Mouse (Mus musculus) heart, adult 2 months (tissue): ENCODE measurements around the gene Mprip. TPM values are rescaled to one million over a fixed set of nuclear protein-coding genes. Genes with fewer than 3 reads are reported as not detected.

ENCODE experiments used
- DNase-seq, 2 experiments: peaks; one replicate each; pipeline ENCODE4 v3.0.0; 2021
- H3K27ac ChIP-seq: fragments of 200-600 bp; 2 replicates; pipeline ENCODE4 v1.8.1; 2022
- H3K27me3 ChIP-seq: fragments of 200-500 bp; 2 replicates; pipeline ENCODE4 v1.6.1; 2012; ENCODE audit warnings: mild to moderate bottlenecking, low read length, inconsistent platforms, mixed read lengths; ENCODE audit not compliant: control insufficient read depth, insufficient read depth
- H3K36me3 ChIP-seq: fragments of 200-500 bp; 2 replicates; pipeline ENCODE4 v1.6.1; 2012; ENCODE audit warnings: low read length, inconsistent platforms; ENCODE audit not compliant: control insufficient read depth, insufficient read depth
- H3K4me1 ChIP-seq: fragments of 200-500 bp; 2 replicates; pipeline ENCODE4 v1.6.1; 2011; ENCODE audit warnings: low read length; ENCODE audit not compliant: control insufficient read depth, insufficient read depth
- H3K4me3 ChIP-seq: fragments of 200-600 bp; 2 replicates; pipeline ENCODE4 v1.8.1; 2022
- H3K79me2 ChIP-seq: fragments of 200-500 bp; replicated peaks from 2 replicates; pipeline ENCODE4 v1.6.1; 2012; ENCODE audit warnings: mild to moderate bottlenecking, inconsistent platforms, low read length, moderate library complexity, mixed read lengths; ENCODE audit not compliant: control insufficient read depth, insufficient read depth
- H3K9ac ChIP-seq: fragments of 200-500 bp; 2 replicates; pipeline ENCODE4 v1.6.1; 2012; ENCODE audit warnings: low read depth, mild to moderate bottlenecking, control low read depth, inconsistent platforms, low read length, mixed read lengths
- CTCF ChIP-seq: fragments of 200-600 bp; IDR thresholded peaks from 2 replicates; pipeline ENCODE4 v1.8.1; 2022; ENCODE audit warnings: antibody characterized with exemption, mild to moderate bottlenecking, moderate library complexity
- EP300 ChIP-seq: fragments of 200-500 bp; IDR thresholded peaks from 2 replicates; pipeline ENCODE4 v1.6.1; 2011; ENCODE audit warnings: low read depth, low read length, control low read depth; ENCODE audit not compliant: insufficient read depth
- POLR2A ChIP-seq: fragments of 200-500 bp; IDR thresholded peaks from 2 replicates; pipeline ENCODE4 v1.6.1; 2011; ENCODE audit warnings: mild to moderate bottlenecking, low read depth, low read length, control low read depth; ENCODE audit not compliant: insufficient read depth
- WGBS: fragments of 180-500 bp; shearing (Covaris S2); methylation state at CpG from one replicate; pipeline ENCODE4 v1.1.7; 2018; 5-methylcytosine and 5-hydroxymethylcytosine counted together
- intact Hi-C: fragments of 180-260 bp; cut with DNase I; formaldehyde crosslinking; loops from one replicate; pipeline ENCODE4 v1.15.1; 2025
- polyA plus RNA-seq: library from polyadenylated mRNA; depleted of rRNA; stranded (reverse); fragments of >200 nt; gene quantifications from 2 replicates; pipeline ENCODE4 v1.2.3, GENCODE M21; 2012
- total RNA-seq, 2 experiments: library from RNA; stranded (reverse); gene quantifications; 2 replicates each; pipeline ENCODE4 v1.2.3; 2021

Gene Mprip
- total and polyA plus RNA-seq, 3 experiments = 77.1 to 142 (median 132) TPM

GRCm38 (mm10) chr11:59745851-59746250 lies 84.7 kb downstream of the Mprip start:
- no peak for DNase-seq
- H3K9ac ChIP-seq = no peak overlapping the region
- no peaks in the 10 kb centered on the region for H3K27me3 ChIP-seq
- no peak overlapping the region for H3K27ac ChIP-seq
- peaks cover 3% of the 10 kb centered on the region; the same call in 1 of the 2 replicates for H3K4me1 ChIP-seq
- intact Hi-C loops = loop anchor here (1.0 kb wide), 2 partner anchors 105 to 122 kb away; no protein-coding TSS in a partner anchor
- WGBS = 84% methylated on average over 5 of the region's 5 CpGs
- no peaks in the 10 kb centered on the region for H3K79me2 ChIP-seq
- H3K4me3 ChIP-seq = no peak overlapping the region
- H3K36me3 ChIP-seq = peaks cover 10% of the 10 kb centered on the region
- TF ChIP-seq POLR2A (no peak), CTCF (no peak), EP300 (no peak)

DNA sequence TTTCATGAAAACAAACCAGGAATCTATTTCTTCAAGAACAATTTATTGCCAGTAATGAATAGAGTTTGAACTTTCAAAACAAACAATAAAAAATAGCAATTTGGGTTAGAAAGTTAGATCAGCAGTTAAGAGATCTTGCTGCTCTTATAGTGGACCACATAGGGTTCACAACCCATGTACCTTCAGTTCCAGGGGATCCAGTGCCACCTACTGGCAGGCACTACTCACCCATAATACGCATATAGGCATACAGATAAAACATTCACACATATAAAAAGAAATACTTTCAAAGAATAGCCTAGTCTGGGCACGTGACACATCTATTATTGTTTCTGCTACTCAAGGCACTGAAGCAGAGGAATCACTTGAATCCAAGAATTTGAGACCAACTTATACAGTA lies 85.5 kb downstream of the Mprip start:
- no peak overlapping the region for H3K9ac ChIP-seq
- intact Hi-C loops = loop anchor here (1.0 kb wide), 2 partner anchors 105 to 122 kb away; no protein-coding TSS in a partner anchor
- H3K27me3 ChIP-seq = no peaks in the 10 kb centered on the region
- no peak overlapping the region for H3K27ac ChIP-seq
- TF ChIP-seq EP300 (0 out of 2 replicates have a peak, but pooled peaks have one; percentile 68), CTCF (peak; percentile 91), POLR2A (no peak)
- no peaks in the 10 kb centered on the region; the same call in 1 of the 2 replicates for H3K79me2 ChIP-seq
- H3K4me3 ChIP-seq = no peak overlapping the region
- peaks cover 3% of the 10 kb centered on the region; the same call in 1 of the 2 replicates for H3K4me1 ChIP-seq
- peak; percentile 47 to 70 for DNase-seq
- 74% methylated on average over 2 of the region's 2 CpGs for WGBS
- H3K36me3 ChIP-seq = peaks cover 10% of the 10 kb centered on the region

- H3K4me3 ChIP-seq = no peak overlapping the region
- peaks cover 10% of the 10 kb centered on the region for H3K36me3 ChIP-seq
- TF ChIP-seq POLR2A (no peak), EP300 (peak; percentile 73; the same call in 1 of the 2 replicates), CTCF (no peak)
- no peaks in the 10 kb centered on the region; the same call in 1 of the 2 replicates for H3K79me2 ChIP-seq
- 54% methylated on average over 3 of the region's 3 CpGs for WGBS
- H3K27me3 ChIP-seq = no peaks in the 10 kb centered on the region
- H3K9ac ChIP-seq = no peak overlapping the region
- no peak overlapping the region for H3K27ac ChIP-seq
- no peak for DNase-seq
- intact Hi-C loops = no loop called here
- peaks cover 3% of the 10 kb centered on the region; the same call in 1 of the 2 replicates for H3K4me1 ChIP-seq
Observed at GRCm38 (mm10) chr11:59749050-59749449, 87.9 kb downstream of the Mprip start.

GRCm38 (mm10) chr11:59754504-59754903 lies 93.4 kb downstream of the Mprip start:
- H3K36me3 ChIP-seq = peaks cover 14% of the 10 kb centered on the region

GRCm38 (mm10) chr11:59756351-59756750 lies 95.2 kb downstream of the Mprip start:
- Histone ChIP-seq H3K27ac (no peak overlapping the region), H3K9ac (no peak overlapping the region), H3K36me3 (peaks cover 16% of the 10 kb centered on the region), H3K79me2 (no peaks in the 10 kb centered on the region; the same call in 1 of the 2 replicates), H3K4me1 (peaks cover 16% of the 10 kb centered on the region), H3K4me3 (no peak overlapping the region), H3K27me3 (no peaks in the 10 kb centered on the region)
- intact Hi-C loops = loop anchor here (10.0 kb wide), 1 partner anchor 232 kb away; the partner anchor contains the start of gene Zkscan17
- WGBS = 84% methylated on average over 4 of the region's 4 CpGs
- no peak for DNase-seq
- TF ChIP-seq EP300 (no peak), CTCF (no peak), POLR2A (no peak)

More at GRCm38 (mm10) chr11:59754504-59754903, 93.4 kb downstream of the Mprip start:
- no peak for DNase-seq
- TF ChIP-seq CTCF = no peak
- TF ChIP-seq EP300 = no peak
- TF ChIP-seq POLR2A = no peak
- WGBS = 77% methylated on average over 6 of the region's 6 CpGs
- Histone ChIP-seq H3K79me2 (no peaks in the 10 kb centered on the region; the same call in 1 of the 2 replicates), H3K4me3 (no peak overlapping the region), H3K4me1 (peaks cover 15% of the 10 kb centered on the region), H3K27me3 (no peaks in the 10 kb centered on the region), H3K9ac (no peak overlapping the region), H3K27ac (no peak overlapping the region)
- intact Hi-C loops = loop anchor here (10.0 kb wide), 1 partner anchor 230 kb away; the partner anchor contains the start of gene Zkscan17
